Mouse (Mus musculus) cerebellum, adult 2 months (tissue): Measurements from ENCODE around the gene Terb2.
A peak's percentile ranks its signal among the peaks of the same experiment; 100 is the strongest.

ENCODE experiments used
- CTCF ChIP-seq: fragments of 200-500 bp; IDR thresholded peaks from 2 replicates; pipeline ENCODE4 v1.5.1; 2011; ENCODE audit warnings: low read depth, mild to moderate bottlenecking, control low read depth, low read length, moderate library complexity, borderline replicate concordance; ENCODE audit not compliant: insufficient read depth
- POLR2A ChIP-seq: fragments of 200-500 bp; IDR thresholded peaks from 2 replicates; pipeline ENCODE4 v1.6.1; 2011; ENCODE audit warnings: low read length, control low read depth, borderline replicate concordance; ENCODE audit not compliant: insufficient read depth

DNA sequence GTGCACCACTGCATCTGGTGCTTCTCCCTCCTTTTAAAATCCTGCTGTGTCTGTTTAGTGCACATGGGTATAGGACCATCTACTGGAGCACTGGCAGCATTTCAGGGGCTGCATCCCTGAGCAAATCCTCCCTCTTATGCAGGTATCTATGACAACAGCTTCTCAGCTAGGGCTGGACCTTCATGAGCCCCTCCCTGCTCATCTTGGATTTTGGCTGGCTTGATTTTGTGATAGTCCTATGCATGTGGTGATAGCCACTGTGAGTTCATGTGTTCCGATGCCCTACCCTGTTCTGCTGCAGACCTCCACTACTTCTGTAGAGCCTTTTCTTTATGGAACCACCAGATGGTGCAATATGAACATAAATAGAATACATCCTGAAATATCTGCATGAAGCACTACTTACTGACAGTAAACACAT is 8.4 kb downstream of the Terb2 start:
- TF ChIP-seq CTCF (peak; percentile 56), POLR2A (no peak)
